Mouse (Mus musculus) cerebellum, postnatal 36 days (tissue): ENCODE results near the gene Ube2m.

Source experiments
- DNase-seq, 2 experiments: peaks; one replicate each; pipeline ENCODE4 v3.0.0; 2021 to 2022; ENCODE audit warnings: mixed read lengths in 2 of 2

Gene Ube2m

GRCm38 (mm10) chr7:12998053-12998452, 40.0 kb downstream of the Ube2m start, which contains the start of gene Slc27a5:
Gene Slc27a5, minus strand, starts transcription at chr7:12998192.
- DNase-seq = no peak

GRCm38 (mm10) chr7:12997230-12997629, 40.8 kb downstream of the Ube2m start:
- DNase-seq = no peak

- no peak for DNase-seq
These were observed 42.2 kb downstream of the Ube2m start for GRCm38 (mm10) chr7:12995862-12996261.

- no peak for DNase-seq
These were observed 44.9 kb downstream of the Ube2m start for GRCm38 (mm10) chr7:12993148-12993547.

- no peak for DNase-seq
These were observed 45.9 kb downstream of the Ube2m start for GRCm38 (mm10) chr7:12992222-12992621.

- DNase-seq = no peak
These were observed 50.5 kb downstream of the Ube2m start for GRCm38 (mm10) chr7:12987409-12988189.

GRCm38 (mm10) chr7:12986906-12987305, 51.2 kb downstream of the Ube2m start:
- DNase-seq = no peak

- DNase-seq = no peak
These were observed 52.4 kb downstream of the Ube2m start for GRCm38 (mm10) chr7:12985724-12986123.
